Mouse (Mus musculus) heart, embryonic 13.5 days (tissue): ENCODE data around the gene Pole2. TPM values are rescaled to one million over a fixed set of nuclear protein-coding genes. Genes with fewer than 3 reads are reported as not detected.
A peak's percentile ranks its signal among the peaks of the same experiment; 100 is the strongest.

Experiments used
- ATAC-seq: fragments of 200-750 bp; cut with Nextera tagmentation; 2 replicates; pipeline ENCODE4 v1.8.0; 2017; ENCODE audit warnings: moderate TSS enrichment; ENCODE audit not compliant: insufficient number of reproducible peaks, low FRiP score, low TSS enrichment; ENCODE audit errors: extremely low read depth
- H3K27ac ChIP-seq: fragments of 300-500 bp; sonication (generic); replicated peaks from 2 replicates; pipeline ENCODE4 v1.5.1; 2015; ENCODE audit warnings: moderate library complexity, mild to moderate bottlenecking, inconsistent platforms
- H3K27me3 ChIP-seq: fragments of 300-500 bp; sonication (generic); replicated peaks from 2 replicates; pipeline ENCODE4 v1.6.1; 2015; ENCODE audit warnings: mild to moderate bottlenecking, inconsistent platforms
- H3K36me3 ChIP-seq: fragments of 300-500 bp; sonication (generic); 2 replicates; pipeline ENCODE4 v1.6.1; 2015; ENCODE audit warnings: mild to moderate bottlenecking, inconsistent platforms
- H3K4me1 ChIP-seq: fragments of 300-500 bp; sonication (generic); 2 replicates; pipeline ENCODE4 v1.6.1; 2015; ENCODE audit warnings: inconsistent platforms
- H3K4me2 ChIP-seq: fragments of 300-500 bp; sonication (generic); 2 replicates; pipeline ENCODE4 v1.6.1; 2015; ENCODE audit warnings: inconsistent platforms, mild to moderate bottlenecking, moderate library complexity
- H3K4me3 ChIP-seq: fragments of 300-500 bp; sonication (generic); 2 replicates; pipeline ENCODE4 v1.5.1; 2015; ENCODE audit warnings: moderate library complexity, mild to moderate bottlenecking, inconsistent platforms
- H3K9ac ChIP-seq: fragments of 300-500 bp; sonication (generic); 2 replicates; pipeline ENCODE4 v1.6.1; 2015; ENCODE audit warnings: inconsistent platforms, mild to moderate bottlenecking, moderate library complexity
- H3K9me3 ChIP-seq: fragments of 300-500 bp; sonication (generic); 2 replicates; pipeline ENCODE4 v1.6.1; 2016; ENCODE audit warnings: inconsistent platforms
- whole genome bisulfite sequencing: fragments of 180-500 bp; shearing (Covaris S2); methylation state at CpG from one replicate; pipeline ENCODE4 v1.1.7; 2015; ENCODE audit warnings: mixed read lengths; 5-methylcytosine and 5-hydroxymethylcytosine counted together
- polyA plus RNA-seq: library from polyadenylated mRNA; unstranded; fragments of >200 nt; fragmentation: Nextera tagmentation; extraction: Ambion mirVana; gene quantifications from 2 replicates; pipeline ENCODE4 v1.2.1, GENCODE M21; 2015

Gene Pole2
- polyA plus RNA-seq, 1 experiment from 2014 or later: 14.6 TPM

GRCm38 (mm10) chr12:69240876-69241275 lies 12.9 kb upstream of the Pole2 start, which contains the start of gene Klhdc1:
Klhdc1 (plus strand) TSS chr12:69241176.
- peak within 1 kb of the TSS; percentile 84 for H3K27ac ChIP-seq
- H3K4me1 ChIP-seq: peaks cover 15% of the 10 kb centered on the region
- no peaks in the 10 kb centered on the region for H3K27me3 ChIP-seq
- 71% methylated on average over 6 of the region's 6 CpGs for WGBS
- H3K4me3 ChIP-seq: peak within 1 kb of the TSS; percentile 80
- H3K4me2 ChIP-seq: peak within 1 kb of the TSS; percentile 77
- no peaks in the 10 kb centered on the region for H3K36me3 ChIP-seq
- ATAC-seq: no peak
- no peaks in the 10 kb centered on the region for H3K9me3 ChIP-seq
- peak within 1 kb of the TSS; percentile 91 for H3K9ac ChIP-seq

GRCm38 (mm10) chr12:69238284-69238683 lies 10.3 kb upstream of the Pole2 start:
- ATAC-seq: no peak
- Histone ChIP-seq H3K27ac (no peak overlapping the region), H3K9me3 (no peaks in the 10 kb centered on the region), H3K9ac (no peak overlapping the region), H3K27me3 (no peaks in the 10 kb centered on the region), H3K4me1 (peaks cover 10% of the 10 kb centered on the region), H3K4me3 (no peak overlapping the region), H3K4me2 (no peak overlapping the region), H3K36me3 (no peaks in the 10 kb centered on the region)
- 30% methylated on average over 3 of the region's 3 CpGs for WGBS

DNA sequence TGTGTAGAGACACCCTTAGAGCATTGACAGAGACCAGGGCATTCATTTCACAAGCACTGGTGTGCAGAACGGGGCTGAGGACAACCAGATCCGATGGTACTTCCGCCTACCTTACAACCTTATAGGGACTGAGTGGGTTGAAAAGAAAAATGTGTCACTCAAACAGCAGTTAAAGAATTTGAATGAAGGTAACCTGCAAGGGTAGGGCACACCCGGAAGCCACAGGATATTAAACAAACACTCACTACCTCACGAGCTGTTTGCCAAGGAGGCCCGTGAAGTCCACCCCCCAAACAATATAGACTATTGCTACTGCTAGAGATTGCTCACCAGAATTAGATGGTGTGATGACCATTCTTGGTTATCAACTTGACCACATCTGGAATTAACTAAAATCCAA lies 7.8 kb upstream of the Pole2 start:
- ATAC-seq: no peak
- no peaks in the 10 kb centered on the region for H3K9me3 ChIP-seq
- no peaks in the 10 kb centered on the region for H3K27me3 ChIP-seq
- WGBS: 82% methylated on average over 6 of the region's 6 CpGs
- no peak overlapping the region for H3K9ac ChIP-seq
- H3K27ac ChIP-seq: no peak overlapping the region
- H3K36me3 ChIP-seq: no peaks in the 10 kb centered on the region
- no peak overlapping the region for H3K4me3 ChIP-seq
- H3K4me2 ChIP-seq: no peak overlapping the region
- peaks cover under 1% of the 10 kb centered on the region; the same call in 1 of the 2 replicates for H3K4me1 ChIP-seq

DNA sequence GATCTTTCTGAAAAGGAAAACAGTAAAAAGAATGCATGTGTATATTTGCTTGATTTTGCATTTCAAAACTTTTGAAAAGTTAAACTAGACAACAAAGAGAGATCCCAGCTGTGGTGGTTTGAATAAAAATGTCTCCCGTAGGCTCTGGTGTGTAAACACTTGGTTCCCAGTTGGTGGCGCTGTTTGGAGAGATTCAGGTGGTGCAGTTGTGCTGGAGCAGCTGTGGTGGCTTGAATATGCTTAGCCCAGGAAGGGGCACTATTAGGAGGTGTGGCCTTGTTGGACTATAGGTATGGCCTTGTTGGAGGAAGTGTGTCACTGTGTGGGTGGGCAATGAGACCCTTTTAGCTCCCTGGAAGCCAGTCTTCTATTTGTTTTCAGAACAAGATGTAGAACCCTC lies 1.3 kb upstream of the Pole2 start:
- H3K4me3 ChIP-seq: no peak overlapping the region
- H3K9me3 ChIP-seq: no peaks in the 10 kb centered on the region
- no peak overlapping the region for H3K4me2 ChIP-seq
- H3K27ac ChIP-seq: no peak overlapping the region
- H3K36me3 ChIP-seq: peaks cover 16% of the 10 kb centered on the region
- peaks cover 15% of the 10 kb centered on the region for H3K4me1 ChIP-seq
- 56% methylated on average over 2 of the region's 2 CpGs for WGBS
- no peak overlapping the region for H3K9ac ChIP-seq
- no peak for ATAC-seq
- H3K27me3 ChIP-seq: no peaks in the 10 kb centered on the region

DNA sequence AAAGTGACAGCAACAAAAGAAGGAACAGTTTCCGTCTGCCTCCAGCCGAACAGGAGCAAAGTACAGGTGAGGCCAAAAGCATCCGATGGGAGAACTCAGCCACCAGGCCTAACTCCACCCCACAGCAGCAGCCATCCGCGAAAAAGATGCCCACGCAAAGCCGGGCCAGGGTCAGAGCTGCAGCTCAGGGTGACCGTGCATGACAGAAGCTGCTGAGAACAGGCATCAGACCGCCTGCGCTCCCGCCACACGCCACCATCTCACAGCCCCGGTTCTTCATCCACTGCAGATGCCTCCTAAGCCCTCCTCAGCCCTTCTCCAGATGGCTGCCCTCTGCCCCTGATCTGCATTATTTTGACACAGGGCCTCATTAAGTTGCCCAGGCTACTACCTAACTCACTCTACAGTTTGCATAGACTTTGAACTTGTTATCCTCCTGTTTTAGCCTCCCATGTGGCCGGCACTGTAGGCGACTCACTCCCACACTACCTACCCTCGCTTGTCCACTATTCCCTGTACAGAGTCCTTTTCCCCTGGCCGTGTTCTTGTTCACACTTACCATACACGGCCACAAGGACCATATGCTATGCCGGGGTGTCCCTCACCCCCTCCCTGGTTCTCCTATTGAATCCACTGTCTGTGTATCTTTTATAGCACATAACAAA lies 7.2 kb downstream of the Pole2 start:
- H3K36me3 ChIP-seq: peaks cover 74% of the 10 kb centered on the region
- H3K27me3 ChIP-seq: no peaks in the 10 kb centered on the region
- no peak overlapping the region for H3K4me2 ChIP-seq
- H3K27ac ChIP-seq: no peak overlapping the region
- no peak overlapping the region for H3K4me3 ChIP-seq
- no peaks in the 10 kb centered on the region for H3K4me1 ChIP-seq
- ATAC-seq: no peak
- 83% methylated on average over 19 of the region's 19 CpGs for whole genome bisulfite sequencing
- H3K9me3 ChIP-seq: no peaks in the 10 kb centered on the region
- H3K9ac ChIP-seq: no peak overlapping the region

DNA sequence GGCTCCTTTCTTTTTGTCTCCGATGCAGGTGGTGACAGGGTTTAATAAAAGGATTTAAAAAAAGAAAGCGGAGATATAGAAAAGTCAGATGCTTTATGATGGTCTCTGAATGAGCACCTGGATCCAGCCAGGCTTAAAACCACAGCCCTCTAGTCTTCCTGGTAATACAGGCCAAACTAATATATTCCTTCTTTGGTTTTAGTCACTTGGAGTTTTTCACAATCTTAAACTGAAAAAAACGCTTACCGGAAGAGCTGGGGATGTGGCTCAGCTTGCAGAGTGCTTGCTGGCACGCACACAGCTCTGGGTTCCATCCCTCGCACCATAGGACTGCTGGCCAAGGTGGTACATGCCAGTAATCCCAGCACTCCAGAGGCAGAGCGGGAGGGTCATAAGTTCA lies 11.4 kb downstream of the Pole2 start:
- H3K36me3 ChIP-seq: peaks cover 97% of the 10 kb centered on the region
- H3K27me3 ChIP-seq: no peaks in the 10 kb centered on the region
- H3K9me3 ChIP-seq: no peaks in the 10 kb centered on the region
- H3K27ac ChIP-seq: no peak overlapping the region
- H3K4me2 ChIP-seq: no peak overlapping the region
- no peak for ATAC-seq
- no peaks in the 10 kb centered on the region for H3K4me1 ChIP-seq
- 85% methylated on average over 7 of the region's 7 CpGs for WGBS
- no peak overlapping the region for H3K4me3 ChIP-seq
- H3K9ac ChIP-seq: no peak overlapping the region

- Histone ChIP-seq H3K27ac (no peak overlapping the region), H3K36me3 (peaks cover 93% of the 10 kb centered on the region), H3K9me3 (no peaks in the 10 kb centered on the region), H3K27me3 (no peaks in the 10 kb centered on the region), H3K4me2 (no peak overlapping the region), H3K4me1 (no peaks in the 10 kb centered on the region), H3K9ac (no peak overlapping the region), H3K4me3 (no peak overlapping the region)
- ATAC-seq: no peak
- WGBS: 86% methylated on average over 3 of the region's 3 CpGs
Observed at GRCm38 (mm10) chr12:69215000-69215785, 12.8 kb downstream of the Pole2 start.

DNA sequence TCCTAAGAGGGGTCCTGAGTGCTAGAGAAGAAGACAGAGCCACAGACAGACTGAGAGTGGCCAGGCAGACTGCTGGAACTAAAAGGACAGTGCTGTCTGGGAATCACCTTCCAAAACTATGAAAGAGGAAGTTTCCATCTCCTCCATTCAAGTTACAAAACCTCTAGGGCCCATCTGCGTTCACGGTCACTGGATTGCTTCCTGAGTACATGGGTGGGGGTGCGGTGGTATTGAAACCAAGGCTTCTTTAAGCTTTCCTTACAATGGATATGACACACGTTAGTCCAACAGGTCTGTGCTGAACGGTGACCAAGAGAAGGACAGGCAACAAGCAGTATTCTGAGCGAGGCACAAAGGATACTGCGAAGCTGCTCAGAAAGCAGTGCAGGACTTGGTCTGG lies 13.6 kb downstream of the Pole2 start:
- Histone ChIP-seq H3K4me2 (no peak overlapping the region), H3K36me3 (peaks cover 94% of the 10 kb centered on the region), H3K9ac (no peak overlapping the region), H3K27me3 (no peaks in the 10 kb centered on the region), H3K27ac (no peak overlapping the region), H3K4me1 (no peaks in the 10 kb centered on the region), H3K4me3 (no peak overlapping the region), H3K9me3 (no peaks in the 10 kb centered on the region)
- ATAC-seq: no peak
- WGBS: 91% methylated on average over 7 of the region's 7 CpGs

GRCm38 (mm10) chr12:69213186-69213777 lies 14.7 kb downstream of the Pole2 start:
- Histone ChIP-seq H3K27me3 (no peaks in the 10 kb centered on the region), H3K9ac (no peak overlapping the region), H3K36me3 (peaks cover 92% of the 10 kb centered on the region), H3K4me1 (no peaks in the 10 kb centered on the region), H3K4me2 (no peak overlapping the region), H3K4me3 (no peak overlapping the region), H3K27ac (no peak overlapping the region), H3K9me3 (no peaks in the 10 kb centered on the region)
- 87% methylated on average over 13 of the region's 13 CpGs for WGBS
- ATAC-seq: no peak

DNA sequence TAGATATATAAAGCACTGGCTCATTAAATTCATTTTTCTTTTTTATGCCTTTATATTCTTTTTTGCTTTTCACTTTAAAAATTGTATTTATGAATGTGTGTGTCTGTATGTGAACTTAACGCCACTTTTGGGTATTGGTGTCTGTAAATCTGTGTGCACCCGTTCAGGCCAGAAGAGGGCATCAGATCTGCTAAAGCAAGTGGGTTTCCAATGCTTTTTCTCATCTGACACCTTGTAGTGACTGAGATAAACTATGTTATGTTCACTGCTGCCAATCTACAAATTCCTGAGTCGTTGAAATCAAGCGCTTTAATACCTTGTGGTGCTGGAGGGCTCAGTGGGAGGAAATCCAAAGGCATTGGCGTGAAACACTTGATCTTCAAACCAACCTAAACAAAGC lies 16.9 kb downstream of the Pole2 start:
- Histone ChIP-seq H3K36me3 (peaks cover 92% of the 10 kb centered on the region), H3K27ac (0 out of 2 replicates have a peak overlapping the region, but pooled peaks have one; percentile 10), H3K9ac (no peak overlapping the region)

GRCm38 (mm10) chr12:69210056-69210979 lies 17.7 kb downstream of the Pole2 start:
- Histone ChIP-seq H3K36me3 (peaks cover 88% of the 10 kb centered on the region), H3K4me2 (no peak overlapping the region), H3K4me1 (no peaks in the 10 kb centered on the region), H3K27me3 (no peaks in the 10 kb centered on the region), H3K27ac (0 out of 2 replicates have a peak overlapping the region, but pooled peaks have one; percentile 13), H3K9me3 (no peaks in the 10 kb centered on the region), H3K9ac (no peak overlapping the region), H3K4me3 (no peak overlapping the region)
- no peak for ATAC-seq
- 81% methylated on average over 18 of the region's 18 CpGs for WGBS

More for the DNA sequence above, 16.9 kb downstream of the Pole2 start:
- no peak overlapping the region for H3K4me3 ChIP-seq
- 51% methylated on average over 5 of the region's 5 CpGs for WGBS
- no peaks in the 10 kb centered on the region for H3K4me1 ChIP-seq
- no peak overlapping the region for H3K4me2 ChIP-seq
- ATAC-seq: no peak
- H3K9me3 ChIP-seq: no peaks in the 10 kb centered on the region
- H3K27me3 ChIP-seq: no peaks in the 10 kb centered on the region
